In genomic region chr16:45953394-45953793, GRCm38 (mm10) we compare ENCODE assay signal across 10 mouse cellular contexts. TPM values are rescaled to one million over a fixed set of nuclear protein-coding genes. Genes with fewer than 3 reads are reported as not detected.
DNase-seq lines count a peak whose midpoint lies in the region; ATAC-seq lines count a peak whose summit lies in the region.
"Had no signal": no experiment of that assay in that cellular context is flagged by ENCODE, and none has a peak within 500 bp of the region (broad histone marks: within the 10 kb centered on the region; RNA-seq: fewer than 3 reads in every experiment).

Phldb2 (minus strand) TSS chr16:45953598.

- H3K36me3 ChIP-seq in hindbrain, embryonic 11.5 days (ENCODE audit: control insufficient read depth, insufficient read depth, low read length), result no peaks in the 10 kb centered on the region
- no peaks in the 10 kb centered on the region for H3K36me3 ChIP-seq in hindbrain, embryonic 14.5 days (replicated peaks; ENCODE audit: control insufficient read depth, insufficient read depth)
- H3K36me3 ChIP-seq in limb, embryonic 13.5 days, result no peaks in the 10 kb centered on the region

- ATAC-seq in hindbrain, embryonic 11.5 days (ENCODE audit: low FRiP score), result no peak
- no peak for ATAC-seq in hindbrain, embryonic 14.5 days (ENCODE audit: low FRiP score)
- ATAC-seq in limb, embryonic 13.5 days (ENCODE audit: low FRiP score, low read depth), result no peak

- H3K4me1 ChIP-seq in hindbrain, embryonic 11.5 days (replicated peaks; ENCODE audit: control insufficient read depth, insufficient read depth, low read length), result no peaks in the 10 kb centered on the region
- no peaks in the 10 kb centered on the region for H3K4me1 ChIP-seq in hindbrain, embryonic 14.5 days (replicated peaks; ENCODE audit: control insufficient read depth, insufficient read depth, low read length)
- no peaks in the 10 kb centered on the region for H3K4me1 ChIP-seq in limb, embryonic 13.5 days

- H3K9ac ChIP-seq in hindbrain, embryonic 11.5 days (ENCODE audit: low read depth, low read length), result no peak within 1 kb of the TSS
- no peak within 1 kb of the TSS for H3K9ac ChIP-seq in hindbrain, embryonic 14.5 days
- no peak within 1 kb of the TSS for H3K9ac ChIP-seq in limb, embryonic 13.5 days

- WGBS in hindbrain, embryonic 11.5 days, result 83% methylated on average over 4 of the region's 4 CpGs
- WGBS in hindbrain, embryonic 14.5 days, result 84% methylated on average over 4 of the region's 4 CpGs
- 79% methylated on average over 4 of the region's 4 CpGs for WGBS in limb, embryonic 13.5 days

- intact Hi-C loops in heart, postnatal 10 days (cut with DNase I), result loop anchor here (5.0 kb wide), 1 partner anchor 56 kb away; no protein-coding TSS in a partner anchor
- intact Hi-C loops in left cerebral cortex, postnatal 14 days (cut with DNase I), result no loop called here

- no peak within 1 kb of the TSS for H3K4me2 ChIP-seq in hindbrain, embryonic 11.5 days (replicated peaks; ENCODE audit: low read depth, low read length)
- no peak within 1 kb of the TSS for H3K4me2 ChIP-seq in hindbrain, embryonic 14.5 days (replicated peaks)
- no peak within 1 kb of the TSS for H3K4me2 ChIP-seq in limb, embryonic 13.5 days (replicated peaks)

- no peak within 1 kb of the TSS for H3K27ac ChIP-seq in hindbrain, embryonic 11.5 days (ENCODE audit: low read depth, low read length)
- no peak within 1 kb of the TSS for H3K27ac ChIP-seq in hindbrain, embryonic 14.5 days
- no peak within 1 kb of the TSS for H3K27ac ChIP-seq in limb, embryonic 13.5 days

- H3K9me3 ChIP-seq in hindbrain, embryonic 11.5 days (ENCODE audit: control insufficient read depth, low read length), result no peaks in the 10 kb centered on the region
- no peaks in the 10 kb centered on the region for H3K9me3 ChIP-seq in hindbrain, embryonic 14.5 days (ENCODE audit: control insufficient read depth, low read length)
- H3K9me3 ChIP-seq in limb, embryonic 13.5 days, result no peaks in the 10 kb centered on the region

- H3K4me3 ChIP-seq in hindbrain, embryonic 11.5 days (ENCODE audit: low read depth, low read length), result no peak within 1 kb of the TSS
- H3K4me3 ChIP-seq in hindbrain, embryonic 14.5 days (replicated peaks; ENCODE audit: low read length), result no peak within 1 kb of the TSS
- H3K4me3 ChIP-seq in limb, embryonic 13.5 days, result no peak within 1 kb of the TSS

- no peaks in the 10 kb centered on the region for H3K27me3 ChIP-seq in hindbrain, embryonic 11.5 days (ENCODE audit: control insufficient read depth, insufficient read depth, low read length)
- no peaks in the 10 kb centered on the region for H3K27me3 ChIP-seq in hindbrain, embryonic 14.5 days (ENCODE audit: control insufficient read depth, insufficient read depth, low read length)
- no peaks in the 10 kb centered on the region for H3K27me3 ChIP-seq in limb, embryonic 13.5 days

- DNase-seq in hindbrain, embryonic 11.5 days (ENCODE audit: low spot score), result no peak
- DNase-seq in hindbrain, embryonic 14.5 days (ENCODE audit: low spot score), result no peak
- DNase-seq in adrenal gland, postnatal 25 days, result no peak
- no peak for DNase-seq in heart, postnatal 10 days
- DNase-seq in cerebellum, postnatal 4 days (ENCODE audit: low spot score in 2 of 2), result no peak
- no peak for DNase-seq in Muller cell, postnatal 12 days (ENCODE audit: inconsistent ontology term)
- no peak for DNase-seq in left cerebral cortex, postnatal 14 days (ENCODE audit: low spot score in 2 of 2)
- DNase-seq: embryo, embryonic 11 days had no signal

RNA-seq across cellular contexts. Expression of gene Phldb2, which starts in this region (rescaled TPM):
- 25.9 and 31.5 TPM in 2 replicates for polyA plus RNA-seq in hindbrain, embryonic 11.5 days (2014; fragmentation: Nextera tagmentation; extraction: Ambion mirVana)
- polyA plus RNA-seq in hindbrain, embryonic 14.5 days (2014; fragmentation: Nextera tagmentation; extraction: Ambion mirVana), result 6.8 and 7.5 TPM in 2 replicates
- total RNA-seq in adrenal gland, postnatal 25 days (2021), result 52.2 and 68.2 TPM in 2 replicates
- total RNA-seq in heart, postnatal 10 days (2021), result 10 to 100 TPM; 39.9 to 61.7 TPM
- 76.8 and 77.8 TPM in 2 replicates for polyA plus RNA-seq in limb, embryonic 13.5 days (2015; fragmentation: Nextera tagmentation; extraction: Ambion mirVana)
- 1 to 10 TPM; 7.0 to 9.7 TPM for total RNA-seq in left cerebral cortex, postnatal 14 days (2021)
- total RNA-seq: MEL had no signal
